Mouse (Mus musculus): Measurements from ENCODE around the gene Vps25. TPM values are rescaled to one million over a fixed set of nuclear protein-coding genes. Genes with fewer than 3 reads are reported as not detected.

Vps25 gene
- polyA plus RNA-seq, 1 experiment: 92.6 TPM

- Histone ChIP-seq H3K4me1 (replicated peaks; ENCODE audit: control insufficient read depth, insufficient read depth, low read length) (no peaks in the 10 kb centered on the region), H3K4me3 (ENCODE audit: control insufficient read depth, insufficient read depth, low read length) (no peak overlapping the region), H3K27me3 (ENCODE audit: control insufficient read depth, insufficient read depth, low read length) (no peaks in the 10 kb centered on the region), H3K27ac (ENCODE audit: control insufficient read depth, insufficient read depth, low read length) (no peak overlapping the region), H3K36me3 (ENCODE audit: control insufficient read depth, insufficient read depth, low read length) (no peaks in the 10 kb centered on the region)
- TF ChIP-seq POLR2A (IDR thresholded peaks at IDR 0.05; ENCODE audit: control insufficient read depth, extremely low read depth, insufficient read depth, low read length, poor library complexity) (no peak), CTCF (IDR thresholded peaks at IDR 0.05; ENCODE audit: borderline replicate concordance, control insufficient read depth, extremely low read depth, insufficient read depth, low read length, poor library complexity) (no peak)
- WGBS: 22% methylated on average over 18 of the region's 18 CpGs
- no peak for DNase-seq
These were observed 22.3 kb upstream of the Vps25 start for GRCm38 (mm10) chr11:101230991-101231871.

- WGBS: 46% methylated on average over 6 of the region's 6 CpGs
- no peak overlapping the region for H3K27ac ChIP-seq (ENCODE audit: control insufficient read depth, insufficient read depth, low read length)
- no peaks in the 10 kb centered on the region for H3K27me3 ChIP-seq (ENCODE audit: control insufficient read depth, insufficient read depth, low read length)
- DNase-seq: no peak
- H3K4me3 ChIP-seq (ENCODE audit: control insufficient read depth, insufficient read depth, low read length): no peak overlapping the region
- no peaks in the 10 kb centered on the region for H3K4me1 ChIP-seq (replicated peaks; ENCODE audit: control insufficient read depth, insufficient read depth, low read length)
- TF ChIP-seq CTCF (IDR thresholded peaks at IDR 0.05; ENCODE audit: borderline replicate concordance, control insufficient read depth, extremely low read depth, insufficient read depth, low read length, poor library complexity): no peak
- no peak for TF ChIP-seq POLR2A (IDR thresholded peaks at IDR 0.05; ENCODE audit: control insufficient read depth, extremely low read depth, insufficient read depth, low read length, poor library complexity)
- no peaks in the 10 kb centered on the region for H3K36me3 ChIP-seq (ENCODE audit: control insufficient read depth, insufficient read depth, low read length)
These were observed 21.3 kb upstream of the Vps25 start for GRCm38 (mm10) chr11:101232010-101232839.

- no peak for DNase-seq
- 95% methylated on average over 1 of the region's 1 CpGs for WGBS
- Histone ChIP-seq H3K4me3 (ENCODE audit: control insufficient read depth, insufficient read depth, low read length) (no peak overlapping the region), H3K27me3 (ENCODE audit: control insufficient read depth, insufficient read depth, low read length) (no peaks in the 10 kb centered on the region), H3K27ac (ENCODE audit: control insufficient read depth, insufficient read depth, low read length) (no peak overlapping the region), H3K36me3 (ENCODE audit: control insufficient read depth, insufficient read depth, low read length) (no peaks in the 10 kb centered on the region), H3K4me1 (replicated peaks; ENCODE audit: control insufficient read depth, insufficient read depth, low read length) (no peaks in the 10 kb centered on the region)
- TF ChIP-seq POLR2A (IDR thresholded peaks at IDR 0.05; ENCODE audit: control insufficient read depth, extremely low read depth, insufficient read depth, low read length, poor library complexity): no peak
- TF ChIP-seq CTCF (IDR thresholded peaks at IDR 0.05; ENCODE audit: borderline replicate concordance, control insufficient read depth, extremely low read depth, insufficient read depth, low read length, poor library complexity): no peak
These were observed 20.3 kb upstream of the Vps25 start for GRCm38 (mm10) chr11:101233240-101233639.

GRCm38 (mm10) chr11:101234124-101234523, 19.4 kb upstream of the Vps25 start:
- TF ChIP-seq POLR2A (IDR thresholded peaks at IDR 0.05; ENCODE audit: control insufficient read depth, extremely low read depth, insufficient read depth, low read length, poor library complexity): no peak
- no peak for TF ChIP-seq CTCF (IDR thresholded peaks at IDR 0.05; ENCODE audit: borderline replicate concordance, control insufficient read depth, extremely low read depth, insufficient read depth, low read length, poor library complexity)
- Histone ChIP-seq H3K27me3 (ENCODE audit: control insufficient read depth, insufficient read depth, low read length) (no peaks in the 10 kb centered on the region), H3K27ac (ENCODE audit: control insufficient read depth, insufficient read depth, low read length) (no peak overlapping the region), H3K4me3 (ENCODE audit: control insufficient read depth, insufficient read depth, low read length) (no peak overlapping the region), H3K36me3 (ENCODE audit: control insufficient read depth, insufficient read depth, low read length) (no peaks in the 10 kb centered on the region), H3K4me1 (replicated peaks; ENCODE audit: control insufficient read depth, insufficient read depth, low read length) (no peaks in the 10 kb centered on the region)
- DNase-seq: no peak

- Histone ChIP-seq H3K27me3 (ENCODE audit: control insufficient read depth, insufficient read depth, low read length) (no peaks in the 10 kb centered on the region), H3K27ac (ENCODE audit: control insufficient read depth, insufficient read depth, low read length) (no peak overlapping the region), H3K4me1 (replicated peaks; ENCODE audit: control insufficient read depth, insufficient read depth, low read length) (no peaks in the 10 kb centered on the region), H3K4me3 (ENCODE audit: control insufficient read depth, insufficient read depth, low read length) (no peak overlapping the region), H3K36me3 (ENCODE audit: control insufficient read depth, insufficient read depth, low read length) (no peaks in the 10 kb centered on the region)
- DNase-seq: no peak
- TF ChIP-seq CTCF (IDR thresholded peaks at IDR 0.05; ENCODE audit: borderline replicate concordance, control insufficient read depth, extremely low read depth, insufficient read depth, low read length, poor library complexity) (no peak), POLR2A (IDR thresholded peaks at IDR 0.05; ENCODE audit: control insufficient read depth, extremely low read depth, insufficient read depth, low read length, poor library complexity) (no peak)
These were observed 18.1 kb upstream of the Vps25 start for GRCm38 (mm10) chr11:101235429-101235828.

- WGBS: 97% methylated on average over 5 of the region's 5 CpGs
These were observed 16.7 kb upstream of the Vps25 start for GRCm38 (mm10) chr11:101236782-101237181.

More at GRCm38 (mm10) chr11:101236782-101237181, 16.7 kb upstream of the Vps25 start:
- Histone ChIP-seq H3K4me3 (ENCODE audit: control insufficient read depth, insufficient read depth, low read length) (no peak overlapping the region), H3K27ac (ENCODE audit: control insufficient read depth, insufficient read depth, low read length) (no peak overlapping the region), H3K27me3 (ENCODE audit: control insufficient read depth, insufficient read depth, low read length) (no peaks in the 10 kb centered on the region), H3K36me3 (ENCODE audit: control insufficient read depth, insufficient read depth, low read length) (no peaks in the 10 kb centered on the region), H3K4me1 (replicated peaks; ENCODE audit: control insufficient read depth, insufficient read depth, low read length) (no peaks in the 10 kb centered on the region)
- DNase-seq: no peak
- no peak for TF ChIP-seq POLR2A (IDR thresholded peaks at IDR 0.05; ENCODE audit: control insufficient read depth, extremely low read depth, insufficient read depth, low read length, poor library complexity)
